Mouse (Mus musculus) hematopoietic stem cell, adult 5-6 weeks (primary cell): Measurements from ENCODE around the gene Zfp866. TPM values are rescaled to one million over a fixed set of nuclear protein-coding genes. Genes with fewer than 3 reads are reported as not detected.

ENCODE experiments used
- ATAC-seq, 2 experiments: fragments of 125-278 bp in 1 of 2; replicated peaks in 1 of 2; 2 replicates each; pipeline ENCODE4 v1.8.0; 2016 to 2017; ENCODE audit warnings: inconsistent platforms in 2 of 2, mild to moderate bottlenecking in 2 of 2, moderate number of reproducible peaks in 2 of 2, low read depth in 1 of 2, moderate TSS enrichment in 1 of 2; ENCODE audit not compliant: low FRiP score in 2 of 2, poor library complexity in 2 of 2, severe bottlenecking in 2 of 2, insufficient read depth in 1 of 2, low TSS enrichment in 1 of 2
- total RNA-seq: library from RNA; stranded (forward); fragments of 172-1452, 232-1000 nt; gene quantifications from 2 replicates; pipeline ENCODE4 v1.2.3, GENCODE M21; 2017

The Zfp866 gene
- total RNA-seq: 24.5 and 31.2 TPM in 2 replicates

DNA sequence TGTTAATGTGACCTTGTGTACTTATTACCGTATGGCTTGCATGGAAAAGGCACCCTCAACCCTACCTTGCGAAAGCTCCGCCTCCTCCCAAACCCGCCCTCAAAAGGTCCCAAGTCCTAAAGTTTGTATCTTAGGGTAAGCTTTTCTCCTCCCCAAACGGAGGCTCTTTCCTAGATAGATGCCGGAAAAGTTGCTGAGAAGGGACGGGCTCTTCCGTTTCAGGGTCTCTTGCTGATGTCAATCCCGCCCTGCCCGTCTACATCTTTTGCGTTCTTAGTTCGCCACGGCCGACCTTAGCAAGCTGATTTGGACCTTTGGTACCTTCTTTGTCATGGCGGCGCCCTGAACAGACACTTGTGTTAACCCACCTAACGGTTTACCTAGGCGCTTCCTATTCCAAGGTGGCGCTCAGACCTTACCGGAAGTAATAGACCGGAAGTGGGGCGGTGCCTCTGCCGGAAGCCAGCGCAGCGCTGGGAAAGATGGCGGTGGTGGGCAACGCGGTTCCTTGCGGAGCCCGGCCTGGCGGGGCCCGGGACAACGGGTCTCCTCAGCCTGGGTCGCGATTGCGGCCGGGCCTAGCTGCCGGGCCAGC lies at the start of gene Zfp866, which contains the start of gene Atp13a1:
TSS of gene Zfp866 (minus strand) at position 406 of the 595 bp plus-strand sequence.
TSS of gene Atp13a1 (plus strand) at position 391 of the 595 bp plus-strand sequence.
- ATAC-seq: peak; percentile 90 to 95

DNA sequence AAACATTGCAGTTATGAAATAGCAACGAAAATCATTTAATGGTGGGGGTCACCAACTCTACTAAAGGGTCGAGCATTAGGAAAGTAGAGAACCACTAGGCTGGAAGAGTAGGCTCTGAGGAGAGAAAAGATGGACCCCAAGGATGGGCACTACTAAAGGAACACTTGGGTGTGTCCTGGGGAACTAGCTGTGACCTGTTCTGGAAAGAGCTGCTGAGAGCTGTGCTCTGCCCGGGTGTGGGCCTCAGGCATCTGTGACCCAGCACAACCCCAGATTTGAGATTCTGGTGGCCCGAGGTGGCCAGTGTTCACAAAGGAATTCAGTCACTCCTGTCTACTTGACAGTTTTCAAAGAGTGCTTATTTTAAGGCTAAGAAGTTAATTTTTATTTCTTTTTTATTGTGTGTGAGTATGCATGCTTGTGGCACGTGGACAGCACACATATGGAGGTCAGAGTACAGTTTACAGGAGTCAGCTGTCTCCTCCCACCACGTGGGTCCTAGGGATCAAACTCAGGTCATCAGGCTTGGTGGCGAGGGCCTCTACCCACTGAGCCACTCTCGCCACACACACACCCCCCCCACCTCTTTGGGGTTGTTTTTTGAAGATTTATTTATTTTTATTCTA lies 46.2 kb upstream of the Zfp866 start:
- ATAC-seq: no peak

DNA sequence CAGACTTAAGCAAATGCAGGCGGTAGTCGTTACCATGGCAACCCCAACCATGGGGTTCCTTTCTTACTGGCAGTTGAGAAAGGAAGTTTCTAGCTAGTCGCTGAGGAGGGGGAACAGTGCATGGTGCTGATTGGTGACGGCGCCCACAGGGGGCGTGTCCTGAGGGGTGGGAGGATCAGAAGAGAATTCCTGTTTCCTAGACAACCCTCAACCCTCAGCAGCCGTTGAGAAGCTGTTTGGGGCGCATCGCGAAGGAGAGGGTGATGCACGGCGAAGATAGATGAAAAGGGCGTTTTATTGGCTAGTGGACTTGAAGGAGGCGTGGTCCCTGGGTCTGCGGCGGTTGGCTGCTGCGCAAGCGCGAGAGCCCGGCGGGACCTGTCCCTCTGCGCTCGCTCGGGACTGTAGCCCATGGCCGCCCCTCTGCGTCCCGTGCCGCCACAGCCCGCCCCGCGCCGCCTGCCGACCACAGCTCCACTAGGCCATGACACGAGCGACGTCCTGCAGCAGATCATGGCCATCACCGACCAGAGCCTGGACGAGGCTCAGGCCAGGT lies 41.4 kb upstream of the Zfp866 start, which contains the start of gene Pbx4:
TSS of gene Pbx4 (plus strand) at position 194 of the 556 bp plus-strand sequence.
- peak; percentile 95 to 96 for ATAC-seq

DNA sequence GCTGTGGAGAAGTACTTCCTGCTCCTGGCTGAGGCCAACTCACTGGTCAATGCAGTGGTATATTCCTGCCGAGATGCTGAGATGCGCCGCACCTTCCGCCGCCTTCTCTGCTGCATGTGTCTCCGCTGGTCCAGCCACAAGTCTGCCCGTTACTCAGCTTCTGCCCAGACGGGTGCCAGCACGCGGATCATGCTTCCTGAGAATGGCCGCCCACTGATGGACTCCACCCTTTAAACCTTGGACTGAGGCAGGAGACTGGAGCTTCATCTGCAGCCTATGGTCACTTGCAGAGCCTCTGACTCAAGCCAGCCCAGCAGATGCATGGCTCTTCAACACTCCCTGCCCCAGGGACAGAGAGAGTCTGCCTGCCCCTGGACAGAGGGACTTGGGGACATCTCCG lies 35.4 kb upstream of the Zfp866 start:
- no peak for ATAC-seq

DNA sequence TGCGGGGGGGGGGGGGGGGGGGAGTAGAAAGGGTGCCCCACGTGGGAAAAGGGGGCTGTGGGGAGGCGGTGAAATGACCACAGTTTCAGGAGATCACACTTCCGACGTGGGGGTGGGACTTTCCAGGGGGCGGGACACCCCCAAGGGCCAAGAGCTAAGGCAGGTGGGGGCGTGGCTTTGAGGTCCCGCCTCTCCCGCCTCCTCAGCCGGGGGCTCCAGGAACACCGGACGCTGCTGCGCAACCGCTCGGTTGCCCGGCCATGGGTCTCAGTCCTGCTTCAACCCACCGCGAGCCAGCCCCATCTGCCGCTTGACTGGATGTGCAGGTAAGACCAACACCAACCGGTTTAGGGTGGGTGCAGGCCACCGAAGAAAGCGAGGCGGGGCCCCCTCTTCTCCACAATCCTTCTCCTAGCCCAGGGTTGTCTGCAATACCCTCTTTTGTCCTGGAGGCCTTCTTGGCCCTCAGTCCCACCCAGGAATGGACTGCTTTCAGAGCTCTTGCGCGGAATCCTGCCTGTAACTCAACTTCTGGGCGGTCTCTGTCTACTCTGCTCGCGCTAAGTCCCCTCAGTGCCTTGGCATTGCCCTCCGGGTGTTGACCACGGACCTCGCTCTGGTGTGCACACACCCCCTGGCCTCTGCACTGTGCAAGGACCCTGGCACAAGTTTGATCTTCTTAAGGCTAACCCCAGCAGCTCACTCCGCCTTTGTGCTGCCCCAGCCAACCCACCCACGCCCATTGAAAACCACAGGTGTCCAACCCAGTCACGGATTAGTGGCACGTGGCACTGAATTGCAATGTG lies 31.6 kb upstream of the Zfp866 start, which contains the start of gene Lpar2:
TSS of gene Lpar2 (plus strand) at position 44 of the 806 bp plus-strand sequence.
- ATAC-seq: peak; percentile 47 to 59

GRCm38 (mm10) chr8:69821971-69822385 lies 31.0 kb upstream of the Zfp866 start:
- ATAC-seq: no peak

GRCm38 (mm10) chr8:69820466-69820865 lies 29.5 kb upstream of the Zfp866 start:
- no peak for ATAC-seq

- ATAC-seq: no peak
Observed at GRCm38 (mm10) chr8:69815396-69815795, 24.4 kb upstream of the Zfp866 start.

GRCm38 (mm10) chr8:69814881-69815280 lies 23.9 kb upstream of the Zfp866 start:
- no peak for ATAC-seq

GRCm38 (mm10) chr8:69809820-69810219 lies 18.8 kb upstream of the Zfp866 start:
- no peak for ATAC-seq

GRCm38 (mm10) chr8:69808864-69809403 lies 18.0 kb upstream of the Zfp866 start:
- ATAC-seq: peak; percentile 41 to 44

DNA sequence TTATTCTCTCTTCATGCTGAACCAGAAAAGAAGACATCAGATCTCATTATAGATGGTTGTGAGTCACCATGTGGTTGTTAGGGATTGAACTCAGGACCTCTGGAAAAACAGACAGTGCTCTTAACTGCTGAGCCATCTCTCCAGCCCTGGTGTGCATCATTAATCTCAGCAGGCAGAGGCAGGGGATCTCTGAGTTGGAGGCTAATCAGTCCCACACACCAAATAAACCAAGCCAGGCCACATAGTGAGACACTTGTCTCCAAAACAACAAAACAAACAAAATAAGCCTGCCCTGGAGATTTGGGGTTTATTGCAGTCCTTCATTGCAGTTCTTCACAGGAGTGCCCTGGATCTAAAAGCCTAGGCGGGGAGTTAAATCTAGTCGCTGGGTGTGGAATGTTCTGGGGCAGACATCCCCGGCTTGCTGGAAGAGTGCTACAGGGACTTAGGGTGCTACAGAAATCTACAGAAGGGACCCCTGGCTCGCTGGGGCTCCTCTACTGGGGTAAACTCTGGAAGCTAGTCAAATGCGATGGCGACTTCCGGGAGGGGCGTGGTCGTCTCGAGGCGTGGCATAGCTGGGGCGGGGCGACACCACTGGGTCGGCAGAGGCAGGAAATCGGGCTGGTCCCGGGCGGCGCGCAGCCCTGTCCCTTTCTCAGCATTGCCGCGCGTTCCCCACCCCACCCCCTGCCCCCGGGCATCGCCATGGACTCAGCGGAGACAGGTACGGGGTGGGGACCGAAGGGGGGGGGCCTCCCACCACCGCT lies 17.3 kb upstream of the Zfp866 start, which contains the start of gene Gmip:
TSS of gene Gmip (plus strand) at position 586 of the 770 bp plus-strand sequence.
- ATAC-seq: peak; percentile 90 to 96

DNA sequence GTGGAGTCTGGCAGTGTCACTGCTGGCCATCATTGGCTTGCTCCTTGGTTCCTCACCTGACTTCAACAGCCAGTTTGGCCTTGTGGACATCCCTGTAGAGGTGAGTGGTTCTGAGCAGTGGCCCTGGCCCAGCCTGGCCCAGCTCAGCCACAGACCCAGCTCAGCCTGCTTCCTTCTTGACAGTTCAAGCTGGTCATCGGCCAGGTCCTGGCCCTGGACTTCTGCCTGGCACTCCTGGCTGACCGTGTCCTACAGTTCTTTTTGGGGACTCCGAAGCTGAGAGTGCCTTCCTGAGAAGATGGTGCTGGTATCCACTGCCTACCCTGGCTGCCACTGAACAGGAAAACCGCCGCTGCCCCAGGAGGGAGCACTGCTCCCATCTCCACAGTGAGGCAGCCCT lies 16.3 kb upstream of the Zfp866 start:
- no peak for ATAC-seq

GRCm38 (mm10) chr8:69805491-69805890 lies 14.5 kb upstream of the Zfp866 start:
- ATAC-seq: no peak

DNA sequence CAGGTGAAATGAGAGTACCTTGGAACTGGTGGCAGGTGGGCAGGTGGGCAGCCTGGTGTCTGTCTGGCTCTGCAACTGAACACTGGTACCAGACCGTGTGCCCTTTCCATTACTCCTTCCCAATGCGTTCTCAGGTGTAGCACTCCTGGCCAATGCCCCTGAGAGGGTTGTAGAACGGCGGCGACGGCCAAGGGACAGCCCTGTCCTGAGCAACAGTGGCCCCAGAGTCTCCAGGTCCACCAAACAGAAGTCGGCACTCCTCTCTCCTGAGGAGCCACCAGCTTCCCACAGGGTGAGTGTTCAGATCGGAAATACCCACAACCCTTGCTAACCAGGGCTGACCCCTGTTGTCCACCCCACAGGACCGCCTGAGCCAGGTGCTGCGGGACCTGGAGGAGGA lies 14.1 kb upstream of the Zfp866 start:
- ATAC-seq: no peak

DNA sequence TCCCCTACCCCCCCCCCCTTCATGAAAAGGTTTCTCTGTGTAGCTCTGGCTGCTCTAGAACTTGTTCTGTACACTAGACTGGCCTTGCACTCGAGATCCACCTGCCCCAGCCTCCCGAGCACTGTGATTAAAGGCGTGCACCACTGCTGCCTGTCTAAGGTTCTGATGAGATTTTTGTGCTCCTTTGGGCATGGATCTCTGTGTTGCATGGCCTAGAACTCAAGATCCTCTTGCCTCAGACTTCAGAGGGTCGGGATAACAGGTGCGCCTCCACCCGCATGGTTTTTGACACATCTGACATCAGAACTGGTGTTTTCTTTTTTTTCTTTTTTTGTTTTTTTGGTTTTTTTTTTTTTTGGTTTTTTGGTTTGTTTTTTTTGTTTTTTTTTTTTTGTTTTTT lies 13.6 kb upstream of the Zfp866 start:
- no peak for ATAC-seq

- ATAC-seq: no peak
Observed at GRCm38 (mm10) chr8:69803366-69803765, 12.4 kb upstream of the Zfp866 start.
